Mouse (Mus musculus) left cerebral cortex, adult 18-20 months (tissue): ENCODE measurements at regions not wholly inside any gene's neighbourhood (a gene's known extent, or its start where the extent isn't known, plus 50 kb on each side); places are given as distances from the start of the nearest gene placed in this dataset.

ENCODE experiments used
- DNase-seq, 2 experiments: peaks; one replicate each; pipeline ENCODE4 v3.0.0; 2021 to 2022; ENCODE audit warnings: low spot score in 2 of 2, mixed read lengths in 1 of 2

GRCm38 (mm10) chr1:28144824-28145223 is 635.2 kb downstream of the Gm597 start:
- DNase-seq, result no peak

GRCm38 (mm10) chr1:28102021-28102526 is 678.0 kb downstream of the Gm597 start:
- peak in 1 of 2 experiments; percentile 7 for DNase-seq

- DNase-seq, result no peak
These were observed 695.6 kb downstream of the Gm597 start for GRCm38 (mm10) chr1:28084456-28084855.

GRCm38 (mm10) chr1:28053980-28054379 is 726.1 kb downstream of the Gm597 start:
- DNase-seq, result no peak

- DNase-seq, result no peak
These were observed 732.1 kb downstream of the Gm597 start for GRCm38 (mm10) chr1:28047964-28048363.

- no peak for DNase-seq
These were observed 732.7 kb downstream of the Gm597 start for GRCm38 (mm10) chr1:28047379-28047778.

GRCm38 (mm10) chr1:28045695-28046094 is 734.4 kb downstream of the Gm597 start:
- DNase-seq, result no peak

GRCm38 (mm10) chr1:28025720-28026119 is 754.3 kb downstream of the Gm597 start:
- DNase-seq, result no peak

GRCm38 (mm10) chr1:27998434-27998833 is 781.6 kb downstream of the Gm597 start:
- DNase-seq, result no peak

- DNase-seq, result no peak
These were observed 816.7 kb downstream of the Gm597 start for GRCm38 (mm10) chr1:27963369-27963768.
